Mouse (Mus musculus) forebrain, embryonic 13.5 days (tissue): ENCODE measurements around the gene Maml3. TPM values are rescaled to one million over a fixed set of nuclear protein-coding genes. Genes with fewer than 3 reads are reported as not detected.

Experiments used
- ATAC-seq: fragments of 200-750 bp; cut with Nextera tagmentation; 2 replicates; pipeline ENCODE4 v1.8.0; 2017
- H3K27ac ChIP-seq: fragments of 300-500 bp; sonication (generic); 2 replicates; pipeline ENCODE4 v1.5.1; 2015; ENCODE audit warnings: inconsistent platforms, mild to moderate bottlenecking, moderate library complexity
- H3K27me3 ChIP-seq: fragments of 300-500 bp; sonication (generic); 2 replicates; pipeline ENCODE4 v1.6.1; 2015; ENCODE audit warnings: mild to moderate bottlenecking, inconsistent platforms
- H3K36me3 ChIP-seq: fragments of 300-500 bp; sonication (generic); 2 replicates; pipeline ENCODE4 v1.6.1; 2015; ENCODE audit warnings: mild to moderate bottlenecking, inconsistent platforms; ENCODE audit not compliant: poor library complexity, severe bottlenecking
- H3K4me1 ChIP-seq: fragments of 300-500 bp; sonication (generic); 2 replicates; pipeline ENCODE4 v1.6.1; 2015; ENCODE audit warnings: inconsistent platforms
- H3K4me2 ChIP-seq: fragments of 300-500 bp; sonication (generic); 2 replicates; pipeline ENCODE4 v1.6.1; 2015; ENCODE audit warnings: inconsistent platforms, mild to moderate bottlenecking, moderate library complexity
- H3K4me3 ChIP-seq: fragments of 300-500 bp; sonication (generic); 2 replicates; pipeline ENCODE4 v1.5.1; 2015; ENCODE audit warnings: mild to moderate bottlenecking, inconsistent platforms
- H3K9ac ChIP-seq: fragments of 300-500 bp; sonication (generic); 2 replicates; pipeline ENCODE4 v1.6.1; 2015; ENCODE audit warnings: mild to moderate bottlenecking, inconsistent platforms
- H3K9me3 ChIP-seq: fragments of 300-500 bp; sonication (generic); replicated peaks from 2 replicates; pipeline ENCODE4 v1.6.1; 2016; ENCODE audit warnings: inconsistent platforms
- WGBS: fragments of 180-500 bp; shearing (Covaris S2); methylation state at CpG from one replicate; pipeline ENCODE4 v1.1.7; 2015; 5-methylcytosine and 5-hydroxymethylcytosine counted together
- polyA plus RNA-seq: library from polyadenylated mRNA; unstranded; fragments of >200 nt; fragmentation: Nextera tagmentation; extraction: Ambion mirVana; gene quantifications from 2 replicates; pipeline ENCODE4 v1.2.1, GENCODE M21; 2015

Maml3 gene
- polyA plus RNA-seq, 1 experiment from 2014 or later: 5.4 TPM

DNA sequence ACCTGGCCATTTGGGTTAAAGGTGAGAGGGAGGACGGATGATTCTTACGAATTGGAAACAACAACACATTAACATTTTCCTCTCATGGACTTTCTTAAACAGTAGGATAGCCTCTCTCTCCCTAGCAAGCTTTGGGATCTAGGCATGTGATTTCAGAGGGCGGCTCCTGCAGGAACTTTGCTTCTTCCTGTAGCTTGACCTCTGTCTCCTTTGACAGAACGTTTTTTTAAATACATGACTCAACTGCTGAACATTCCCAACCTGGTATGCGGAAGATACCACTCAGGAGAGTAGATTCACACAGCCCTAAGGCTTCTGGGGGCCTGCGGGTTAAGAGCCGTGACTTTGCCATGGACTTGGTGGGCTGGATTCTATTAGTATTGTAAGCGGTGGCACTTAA is 455.4 kb downstream of the Maml3 start:
- Histone ChIP-seq H3K27me3 (no peaks in the 10 kb centered on the region), H3K4me3 (no peak overlapping the region), H3K9me3 (no peaks in the 10 kb centered on the region), H3K4me2 (no peak overlapping the region), H3K4me1 (peaks cover 14% of the 10 kb centered on the region), H3K27ac (no peak overlapping the region), H3K36me3 (no peaks in the 10 kb centered on the region), H3K9ac (no peak overlapping the region)
- no peak for ATAC-seq
- WGBS: 90% methylated on average over 8 of the region's 8 CpGs

- no peak overlapping the region; the same call in 1 of the 2 replicates for H3K9ac ChIP-seq
- no peak overlapping the region for H3K4me3 ChIP-seq
- no peak overlapping the region for H3K27ac ChIP-seq
- peak; percentile 65 for ATAC-seq
- peaks cover 14% of the 10 kb centered on the region for H3K4me1 ChIP-seq
- no peaks in the 10 kb centered on the region for H3K36me3 ChIP-seq
- H3K27me3 ChIP-seq: no peaks in the 10 kb centered on the region
- H3K9me3 ChIP-seq: no peaks in the 10 kb centered on the region
- 38% methylated on average over 15 of the region's 15 CpGs for WGBS
- H3K4me2 ChIP-seq: peak overlapping the region; percentile 44
Observed at GRCm38 (mm10) chr3:51648037-51648664, 456.7 kb downstream of the Maml3 start.

DNA sequence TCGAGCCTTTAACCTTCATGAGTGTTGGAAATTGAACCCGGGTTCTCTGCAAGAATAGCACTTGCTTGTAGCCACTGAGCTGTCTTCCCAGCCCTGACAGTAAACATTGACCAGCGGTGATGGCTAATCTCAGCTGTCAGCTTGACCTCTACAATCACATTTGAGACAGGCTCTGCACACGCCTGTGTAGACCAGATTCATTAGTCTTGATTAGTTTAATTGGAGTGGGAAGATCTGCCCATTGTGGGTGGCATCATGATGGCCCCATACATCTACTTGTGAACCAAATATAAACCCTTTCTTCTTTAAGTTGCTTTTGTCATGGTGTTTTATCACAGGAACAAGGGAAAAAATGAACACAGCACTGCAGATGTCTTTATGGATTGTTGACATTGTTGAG is 457.5 kb downstream of the Maml3 start:
- H3K36me3 ChIP-seq: no peaks in the 10 kb centered on the region
- no peak overlapping the region for H3K27ac ChIP-seq
- H3K4me2 ChIP-seq: no peak overlapping the region
- peaks cover 6% of the 10 kb centered on the region for H3K4me1 ChIP-seq
- WGBS: 84% methylated on average over 4 of the region's 4 CpGs
- ATAC-seq: no peak
- no peak overlapping the region for H3K4me3 ChIP-seq
- no peaks in the 10 kb centered on the region for H3K27me3 ChIP-seq
- no peaks in the 10 kb centered on the region for H3K9me3 ChIP-seq
- no peak overlapping the region for H3K9ac ChIP-seq

- 82% methylated on average over 10 of the region's 10 CpGs for WGBS
Observed at GRCm38 (mm10) chr3:51646301-51646700, 458.6 kb downstream of the Maml3 start.

GRCm38 (mm10) chr3:51645484-51645883 is 459.4 kb downstream of the Maml3 start:
- no peak for ATAC-seq
- no peak overlapping the region for H3K27ac ChIP-seq
- H3K4me1 ChIP-seq: peaks cover 5% of the 10 kb centered on the region
- no peaks in the 10 kb centered on the region for H3K36me3 ChIP-seq
- WGBS: 88% methylated on average over 6 of the region's 6 CpGs
- no peak overlapping the region for H3K4me2 ChIP-seq
- no peak overlapping the region for H3K9ac ChIP-seq
- H3K27me3 ChIP-seq: no peaks in the 10 kb centered on the region
- no peak overlapping the region for H3K4me3 ChIP-seq
- H3K9me3 ChIP-seq: no peaks in the 10 kb centered on the region

More at GRCm38 (mm10) chr3:51646301-51646700, 458.6 kb downstream of the Maml3 start:
- H3K4me2 ChIP-seq: no peak overlapping the region
- ATAC-seq: no peak
- no peak overlapping the region for H3K27ac ChIP-seq
- peaks cover 5% of the 10 kb centered on the region for H3K4me1 ChIP-seq
- no peaks in the 10 kb centered on the region for H3K36me3 ChIP-seq
- H3K9ac ChIP-seq: no peak overlapping the region
- no peak overlapping the region for H3K4me3 ChIP-seq
- H3K27me3 ChIP-seq: no peaks in the 10 kb centered on the region
- H3K9me3 ChIP-seq: no peaks in the 10 kb centered on the region

GRCm38 (mm10) chr3:51638260-51638659 is 466.6 kb downstream of the Maml3 start:
- Histone ChIP-seq H3K9ac (no peak overlapping the region), H3K4me2 (no peak overlapping the region), H3K36me3 (no peaks in the 10 kb centered on the region), H3K27me3 (no peaks in the 10 kb centered on the region), H3K27ac (no peak overlapping the region), H3K9me3 (0 out of 2 replicates have a peak, but pooled peaks cover 5% of the 10 kb centered on the region), H3K4me3 (no peak overlapping the region), H3K4me1 (0 out of 2 replicates have a peak, but pooled peaks cover 3% of the 10 kb centered on the region)
- 94% methylated on average over 6 of the region's 6 CpGs for WGBS
- no peak for ATAC-seq

DNA sequence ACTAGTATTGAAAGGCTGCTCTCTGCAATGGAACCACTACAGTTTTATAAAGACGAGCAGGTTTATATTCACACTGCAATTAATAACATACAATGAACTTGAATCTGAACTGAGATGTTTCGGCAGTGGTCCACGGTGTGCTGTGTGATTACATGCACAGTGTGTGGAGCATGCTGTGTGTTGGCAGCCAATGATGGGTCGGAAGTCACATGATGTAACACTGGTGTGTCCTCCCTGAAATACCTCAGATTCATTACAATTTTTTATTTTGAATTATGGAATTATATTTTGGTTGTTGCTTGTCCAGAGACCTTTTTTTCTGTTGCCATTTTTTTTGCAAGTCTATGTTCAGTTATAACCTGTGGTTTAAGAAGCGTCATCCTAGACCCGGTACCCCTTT is 467.6 kb downstream of the Maml3 start:
- no peak for ATAC-seq
- 89% methylated on average over 6 of the region's 6 CpGs for WGBS
- Histone ChIP-seq H3K36me3 (no peaks in the 10 kb centered on the region), H3K9me3 (peaks cover 8% of the 10 kb centered on the region; the same call in 1 of the 2 replicates), H3K4me2 (no peak overlapping the region), H3K4me3 (no peak overlapping the region), H3K27ac (no peak overlapping the region), H3K4me1 (0 out of 2 replicates have a peak, but pooled peaks cover 3% of the 10 kb centered on the region), H3K27me3 (no peaks in the 10 kb centered on the region), H3K9ac (no peak overlapping the region)

DNA sequence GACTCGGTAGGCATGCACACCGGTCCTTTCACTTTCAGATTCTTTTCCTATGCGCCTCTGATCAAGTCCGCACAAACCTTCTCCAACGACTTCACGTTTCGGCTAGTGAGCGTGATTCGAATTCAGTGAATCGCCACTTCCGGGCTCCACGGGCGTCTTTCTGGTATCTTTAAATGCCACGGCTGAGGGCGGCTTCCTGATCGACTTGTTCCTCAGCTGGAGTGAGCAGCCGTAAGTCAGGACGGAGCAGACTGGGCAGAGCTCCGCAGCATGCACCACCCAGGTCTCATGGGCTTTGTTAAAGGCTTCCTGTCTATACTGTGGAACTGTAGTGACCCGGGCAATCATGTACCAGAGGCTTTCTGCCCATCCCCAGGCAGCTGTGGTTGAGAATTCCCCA is 468.2 kb downstream of the Maml3 start:
- 94% methylated on average over 20 of the region's 20 CpGs for WGBS
- H3K27ac ChIP-seq: no peak overlapping the region
- ATAC-seq: no peak
- H3K4me3 ChIP-seq: no peak overlapping the region
- no peak overlapping the region for H3K9ac ChIP-seq
- 0 out of 2 replicates have a peak, but pooled peaks cover 3% of the 10 kb centered on the region for H3K4me1 ChIP-seq
- H3K9me3 ChIP-seq: peaks cover 8% of the 10 kb centered on the region; the same call in 1 of the 2 replicates
- H3K27me3 ChIP-seq: no peaks in the 10 kb centered on the region
- no peaks in the 10 kb centered on the region for H3K36me3 ChIP-seq
- no peak overlapping the region for H3K4me2 ChIP-seq

DNA sequence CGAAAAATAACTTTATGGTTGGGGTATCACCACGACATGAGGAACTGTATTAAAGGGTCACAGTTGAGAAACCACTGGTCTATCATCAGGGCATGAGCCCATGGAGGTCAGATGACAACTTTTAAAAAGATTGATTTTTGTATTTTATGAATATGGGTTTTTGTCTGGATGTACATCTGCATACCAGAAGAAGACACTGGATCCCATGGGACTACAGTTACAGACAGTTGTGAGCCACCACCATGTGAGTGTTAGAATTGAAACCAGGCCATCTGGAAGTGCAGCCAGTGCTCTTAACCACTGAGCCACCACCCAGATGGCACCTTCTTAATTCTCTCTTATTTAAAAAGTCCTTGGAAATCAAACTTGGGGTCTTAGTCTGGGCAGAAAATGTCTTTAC is 468.9 kb downstream of the Maml3 start:
- Histone ChIP-seq H3K4me1 (0 out of 2 replicates have a peak, but pooled peaks cover 3% of the 10 kb centered on the region), H3K4me3 (no peak overlapping the region), H3K36me3 (no peaks in the 10 kb centered on the region), H3K9ac (no peak overlapping the region), H3K4me2 (no peak overlapping the region), H3K27ac (no peak overlapping the region), H3K9me3 (peaks cover 8% of the 10 kb centered on the region; the same call in 1 of the 2 replicates), H3K27me3 (no peaks in the 10 kb centered on the region)
- 82% methylated on average over 2 of the region's 2 CpGs for WGBS
- ATAC-seq: no peak

Other genes with a start within 250 kb of the Maml3 start
- 1.9 TPM in 2 replicates for gene Foxo1, start 163.3 kb upstream of the Maml3 start, polyA plus RNA-seq